Mouse (Mus musculus) erythroblast, embryonic 14.5 days (primary cell): Measurements from ENCODE around the gene Bbs4.

Experiments
- GATA1 ChIP-seq: IDR thresholded peaks from 2 replicates; pipeline ENCODE4 v1.6.1; 2012; ENCODE audit warnings: low read length, inconsistent platforms, mixed read lengths
- TAL1 ChIP-seq: IDR thresholded peaks from 3 replicates; pipeline ENCODE4 v1.6.1; 2012; ENCODE audit warnings: low read length, inconsistent platforms, mixed read lengths

DNA sequence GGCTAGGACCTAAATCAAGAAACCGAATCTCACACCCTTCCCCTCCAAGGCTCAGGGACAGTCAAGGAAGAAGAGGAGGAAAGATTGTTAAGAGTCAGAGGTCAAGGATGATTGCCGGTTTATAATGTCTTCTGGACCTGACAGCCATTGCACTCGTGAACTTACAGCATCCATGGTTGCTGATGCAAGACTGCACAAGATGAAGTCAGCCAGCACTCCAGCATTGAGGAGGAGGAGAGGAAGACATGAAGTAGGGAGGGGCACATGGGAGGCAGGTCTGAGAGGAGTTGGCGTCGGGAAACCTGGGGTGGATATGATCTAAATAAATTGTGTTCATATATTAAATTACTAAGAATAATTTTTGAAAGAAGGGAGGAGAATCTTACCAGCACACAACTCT is 74.6 kb downstream of the Bbs4 start:
- TF ChIP-seq TAL1 (no peak), GATA1 (no peak)
